Mouse (Mus musculus): ENCODE measurements around the gene Ubtd1. TPM values are rescaled to one million over a fixed set of nuclear protein-coding genes. Genes with fewer than 3 reads are reported as not detected.
A peak's percentile ranks its signal among the peaks of the same experiment; 100 is the strongest.

Gene Ubtd1
- total RNA-seq, 2 experiments from 2014 or later: 13.4 to 14.6 TPM

DNA sequence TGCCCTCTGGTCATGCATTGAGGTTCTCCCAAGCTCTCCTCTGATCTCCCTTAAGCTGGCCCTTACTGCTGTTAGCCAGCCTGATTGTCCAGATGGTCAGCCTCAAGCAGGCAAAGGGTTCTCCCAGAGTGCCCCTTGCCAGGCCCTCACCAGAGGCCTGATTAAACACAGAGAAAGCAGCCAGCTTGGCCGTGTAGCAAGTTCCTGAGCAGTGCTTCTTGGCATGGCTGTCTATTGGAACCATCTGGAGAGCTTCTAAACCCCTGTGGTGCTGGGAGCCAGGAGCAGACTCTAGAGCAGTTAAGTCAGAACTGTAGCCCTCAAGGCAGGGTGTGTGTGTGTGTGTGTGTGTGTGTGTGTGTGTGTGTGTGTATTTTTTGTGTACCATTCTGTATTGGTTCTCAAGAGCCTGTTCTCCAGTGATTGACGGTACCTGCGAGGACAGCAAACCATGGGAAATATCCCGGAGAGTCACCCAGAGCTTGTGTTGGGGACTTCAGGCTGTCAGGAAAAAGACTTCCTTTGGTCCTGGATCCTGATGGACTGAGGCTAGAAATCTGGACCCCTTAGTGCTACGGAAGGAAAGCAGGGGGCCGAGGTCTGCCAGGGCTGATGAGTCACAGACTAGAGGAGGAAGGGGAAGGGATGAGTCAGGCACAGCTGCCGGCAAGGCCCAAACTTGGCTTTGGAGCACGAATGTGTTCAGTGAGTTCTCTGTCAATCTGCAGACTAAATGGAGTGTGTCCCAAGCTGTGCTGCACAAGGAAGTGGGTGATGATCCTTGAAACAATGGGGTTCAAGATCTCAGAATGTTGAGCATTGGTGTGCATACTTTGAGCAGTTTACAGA, 36.1 kb downstream of the Ubtd1 start:
- DNase-seq (ENCODE audit: low spot score in 2 of 2): peak; percentile 50 to 76

DNA sequence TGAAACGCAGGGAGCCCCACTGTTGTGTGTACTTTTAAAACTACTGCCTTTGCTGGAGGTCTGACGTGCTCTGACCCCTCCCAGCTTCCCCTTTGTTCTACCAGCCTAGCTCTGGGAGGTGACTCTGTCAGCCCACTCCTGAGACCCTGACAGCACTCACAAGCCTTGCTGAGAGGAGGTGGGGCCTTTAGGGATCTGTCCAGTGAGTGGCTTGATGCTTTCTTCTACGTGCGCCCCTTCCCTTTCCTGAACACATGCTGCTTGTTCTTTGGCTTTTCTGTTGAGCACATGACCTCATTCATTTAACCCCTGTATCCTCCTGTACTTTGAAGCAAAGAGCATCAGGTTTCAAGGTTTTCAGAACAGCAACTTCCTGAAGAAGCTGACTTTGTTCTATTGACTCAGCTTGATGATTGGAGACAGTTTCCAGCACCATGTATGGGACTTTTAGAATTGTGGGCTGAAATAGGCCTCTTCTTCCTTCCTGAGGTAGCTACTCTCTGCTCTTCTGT, 37.5 kb downstream of the Ubtd1 start:
- no peak for DNase-seq (ENCODE audit: low spot score in 2 of 2)

DNA sequence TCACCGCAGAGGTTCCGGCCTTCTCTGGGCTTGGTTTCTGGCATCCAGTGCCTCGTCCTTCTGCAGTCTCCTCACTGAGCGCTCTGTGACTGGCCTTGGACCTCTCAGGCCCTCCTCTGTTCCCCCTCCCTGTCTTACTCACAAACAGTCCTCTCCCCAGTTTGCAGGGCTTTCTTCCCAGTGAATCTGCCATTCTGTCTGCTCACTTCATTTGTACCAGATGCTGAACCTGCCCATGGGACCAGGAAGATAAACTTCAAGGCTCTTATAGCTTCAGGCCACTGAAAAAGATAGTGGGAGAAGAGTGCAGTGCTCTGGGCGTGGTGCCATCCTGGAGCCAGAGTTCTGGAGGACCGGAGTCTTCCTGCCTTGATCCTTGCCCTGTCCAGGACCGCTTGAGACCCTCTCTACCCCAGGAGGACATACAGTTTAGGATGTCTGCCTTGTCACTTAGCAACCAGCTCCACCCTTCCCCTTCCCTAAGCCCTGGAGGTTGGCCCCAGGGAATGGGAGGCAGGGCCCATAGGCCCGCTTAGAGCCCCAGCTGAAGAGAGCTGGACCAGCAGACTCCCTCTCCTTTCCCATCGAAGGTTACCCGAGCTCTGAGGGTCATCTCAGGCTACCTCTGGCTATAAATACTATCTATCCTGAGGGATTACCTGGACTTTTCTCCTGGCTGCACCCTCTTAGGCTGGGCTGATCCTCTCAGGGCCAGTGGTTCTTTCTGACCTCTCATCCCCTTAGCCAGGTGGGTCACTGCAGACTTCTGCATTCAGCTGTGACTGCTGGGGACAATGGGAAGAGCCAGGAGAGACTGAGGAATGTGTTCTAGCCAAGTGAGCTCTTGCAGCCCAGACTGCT, 40.3 kb downstream of the Ubtd1 start:
- no peak for DNase-seq (ENCODE audit: low spot score in 2 of 2)

DNA sequence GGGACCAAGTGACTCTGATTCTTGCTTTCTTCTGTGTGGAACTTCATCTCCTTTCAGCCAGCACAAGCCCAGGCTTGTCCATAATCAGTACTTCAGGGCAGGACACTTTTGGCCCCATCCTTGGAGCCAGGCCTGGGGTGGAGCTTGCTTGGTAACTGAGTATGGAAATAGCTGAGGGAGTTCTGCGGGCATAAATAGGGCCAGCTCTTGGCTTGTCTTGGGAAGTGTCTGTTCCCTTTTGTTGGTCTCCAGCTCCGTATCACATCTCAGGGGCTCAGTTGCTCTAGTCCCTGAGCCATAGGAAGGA, 40.9 kb downstream of the Ubtd1 start:
- DNase-seq (ENCODE audit: low spot score in 2 of 2): no peak

DNA sequence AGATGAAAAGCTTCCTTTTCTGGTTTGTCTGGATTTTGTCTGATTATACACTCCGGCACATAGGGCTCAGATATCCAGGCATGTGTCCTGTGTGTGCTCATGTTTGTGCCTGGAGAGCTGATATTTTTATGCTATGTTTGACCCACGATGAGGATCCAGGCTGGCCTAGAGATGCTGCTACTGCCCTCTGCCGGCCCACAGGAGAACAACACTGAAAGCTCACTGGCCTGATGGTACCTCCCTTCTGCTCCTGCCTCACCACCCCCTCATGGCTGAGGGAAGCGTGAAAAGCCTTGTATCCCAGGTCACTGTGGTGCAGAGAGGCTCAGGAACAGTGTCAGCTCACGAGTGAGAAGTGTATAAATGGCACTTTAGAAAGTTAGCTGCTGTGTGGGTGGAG, 44.6 kb downstream of the Ubtd1 start:
- peak; percentile 65 to 94 for DNase-seq (ENCODE audit: low spot score in 2 of 2)

DNA sequence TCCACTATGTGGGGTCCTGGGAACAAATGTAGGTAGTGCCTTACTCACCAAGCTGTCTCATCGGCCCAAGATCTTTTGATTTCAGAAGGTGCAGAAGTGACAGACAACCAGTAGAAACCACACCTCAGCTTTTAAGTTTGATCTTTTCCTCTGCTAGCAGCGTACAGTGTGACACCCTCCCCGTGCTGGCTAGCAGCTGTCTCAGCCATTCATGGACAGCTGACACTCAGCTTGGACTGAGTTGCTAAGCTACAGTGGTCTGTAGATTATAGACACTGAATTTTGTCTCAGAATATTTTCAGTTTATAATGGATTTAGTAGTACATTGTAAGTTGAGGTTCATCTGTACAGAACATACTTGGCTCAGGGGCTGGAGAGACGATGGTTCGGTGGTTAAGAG, 49.5 kb downstream of the Ubtd1 start:
- no peak for DNase-seq (ENCODE audit: low spot score in 2 of 2)

DNA sequence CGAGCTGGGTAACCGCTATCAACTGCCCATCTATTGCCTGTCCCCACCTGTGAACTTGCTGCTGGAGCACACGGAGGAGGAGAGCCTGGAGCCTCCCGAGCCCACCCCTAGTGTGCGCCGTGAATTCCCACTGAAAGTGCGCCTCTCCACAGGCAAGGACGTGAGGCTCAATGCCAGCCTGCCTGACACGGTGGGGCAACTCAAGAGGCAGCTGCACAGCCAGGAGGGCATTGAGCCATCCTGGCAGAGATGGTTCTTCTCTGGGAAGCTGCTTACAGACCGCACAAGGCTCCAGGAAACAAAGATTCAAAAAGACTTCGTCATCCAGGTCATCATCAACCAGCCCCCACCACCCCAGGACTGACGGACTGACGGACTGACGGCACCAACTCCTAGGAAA, 52.0 kb downstream of the Ubtd1 start:
- no peak for DNase-seq (ENCODE audit: low spot score in 2 of 2)

DNA sequence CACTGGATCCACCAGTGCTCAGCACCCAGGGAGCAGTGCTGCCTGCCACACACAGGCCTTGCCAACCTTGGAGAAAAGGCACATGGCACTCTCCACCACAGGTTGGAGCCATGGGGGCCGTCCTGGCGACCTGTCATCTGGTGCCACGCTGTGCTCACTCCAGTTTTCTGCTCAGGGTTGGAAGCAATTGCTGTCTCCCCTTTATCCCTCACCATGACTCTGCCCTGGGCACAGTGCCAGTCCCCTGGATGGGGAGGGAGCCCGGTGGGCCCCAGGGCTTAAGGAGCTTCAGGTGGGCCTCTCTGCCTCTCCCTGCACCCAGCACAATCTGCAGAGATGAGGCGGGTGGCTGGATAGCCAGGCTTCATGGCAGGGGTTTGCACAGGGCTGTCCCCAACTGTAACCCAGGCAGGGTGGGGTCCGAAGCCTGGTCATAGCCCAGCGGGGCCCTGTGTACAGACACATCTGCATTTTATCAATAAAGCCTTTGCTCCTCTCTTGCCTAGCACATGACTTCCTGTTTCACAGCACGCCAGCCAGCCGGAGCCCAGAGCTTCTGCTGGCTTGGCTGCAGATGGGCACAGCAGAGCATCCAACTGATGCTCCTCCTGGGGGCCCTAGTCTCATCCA, 52.7 kb downstream of the Ubtd1 start:
- peak in 1 of 2 experiments; percentile 36 for DNase-seq (ENCODE audit: low spot score in 2 of 2)

DNA sequence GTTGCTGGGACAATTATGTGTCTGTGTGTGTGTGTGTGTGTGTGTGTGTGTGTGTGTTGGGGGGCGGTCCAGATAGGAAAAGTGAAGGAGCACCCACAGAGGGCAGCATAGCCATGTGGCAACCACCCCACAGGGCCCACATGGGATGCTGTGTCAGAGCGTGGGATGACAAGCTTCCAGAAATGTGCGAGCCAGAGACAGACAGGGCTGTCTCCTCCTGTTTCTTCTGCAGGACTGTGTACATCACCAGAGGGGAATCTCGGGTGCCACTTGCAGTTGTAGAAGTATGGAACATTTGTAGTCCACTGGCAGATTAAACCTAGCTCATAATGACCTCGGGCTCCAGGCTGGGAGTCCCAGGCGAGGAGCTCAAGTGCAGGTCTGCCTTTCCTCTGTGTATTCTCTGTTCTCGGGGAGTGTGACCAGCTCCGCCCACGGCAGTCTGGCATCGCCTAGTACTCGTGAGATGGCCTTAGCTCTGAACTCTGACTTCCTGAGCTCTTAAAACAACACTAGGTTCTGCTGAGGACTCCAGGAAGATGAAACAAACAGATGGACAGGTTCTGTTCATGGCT, 53.4 kb downstream of the Ubtd1 start:
- peak in 1 of 2 experiments; percentile 46 for DNase-seq (ENCODE audit: low spot score in 2 of 2)

DNA sequence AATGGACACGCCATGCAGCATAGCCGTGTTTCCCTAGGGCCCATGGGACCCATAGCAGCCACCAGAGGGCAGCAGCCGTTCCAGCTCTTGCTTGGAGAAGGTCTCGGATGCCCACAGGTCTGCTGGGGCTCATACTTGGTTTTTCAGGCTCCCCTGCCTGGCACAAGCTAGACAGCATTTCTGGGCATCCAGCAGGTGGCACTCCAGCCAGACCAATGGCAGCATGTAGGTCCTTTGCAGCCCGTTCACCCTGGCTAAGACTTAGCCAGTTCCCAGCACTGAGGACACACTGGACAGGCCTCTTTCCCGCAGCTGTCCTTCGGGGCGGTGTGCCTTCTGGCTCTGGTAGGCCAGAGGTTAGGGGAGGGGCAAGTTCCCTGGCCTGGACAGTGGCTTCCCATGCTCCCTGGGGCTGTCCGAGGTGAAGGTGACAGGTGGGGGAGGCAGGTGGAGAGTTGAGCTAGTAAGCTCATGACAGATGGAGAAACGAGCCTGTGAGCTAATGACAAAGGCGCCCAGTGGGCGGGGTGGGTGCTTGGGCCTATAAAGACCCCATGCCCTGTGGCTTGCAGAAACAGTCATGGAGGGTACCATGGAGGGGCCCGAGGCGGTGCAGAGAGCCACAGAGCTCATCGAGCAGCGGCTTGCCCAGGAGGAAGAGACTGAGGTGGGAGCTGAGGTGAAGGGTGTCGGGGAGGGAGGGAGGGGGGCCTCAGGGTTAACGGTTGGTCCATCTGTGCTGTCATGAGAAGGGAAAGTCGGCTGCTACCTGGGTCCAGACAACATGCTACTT, 54.1 kb downstream of the Ubtd1 start, which contains the start of gene Ankrd2:
Gene Ankrd2 (plus strand): TSS at position 545 of the 793 bp plus-strand sequence.
- peak; percentile 64 to 86 for DNase-seq (ENCODE audit: low spot score in 2 of 2)

DNA sequence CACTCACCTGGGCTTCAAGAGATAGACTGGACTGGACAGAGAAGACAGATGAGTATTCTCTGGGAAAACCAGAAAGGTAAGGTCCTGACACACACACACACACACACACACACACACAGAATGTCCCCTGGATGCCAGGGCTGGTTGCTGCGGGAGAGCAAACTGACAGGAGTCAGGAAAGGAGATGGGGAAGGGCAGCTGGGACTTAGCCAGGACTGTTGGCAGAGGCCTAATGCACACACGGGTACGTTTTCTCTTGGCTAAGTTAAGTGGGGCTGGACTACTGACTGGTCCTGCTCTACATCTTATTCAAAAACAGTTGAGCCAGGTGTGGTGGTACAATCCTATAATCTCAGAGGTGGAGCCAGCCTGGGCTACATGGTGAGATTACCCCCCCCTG, 54.8 kb downstream of the Ubtd1 start:
- DNase-seq (ENCODE audit: low spot score in 2 of 2): no peak

DNA sequence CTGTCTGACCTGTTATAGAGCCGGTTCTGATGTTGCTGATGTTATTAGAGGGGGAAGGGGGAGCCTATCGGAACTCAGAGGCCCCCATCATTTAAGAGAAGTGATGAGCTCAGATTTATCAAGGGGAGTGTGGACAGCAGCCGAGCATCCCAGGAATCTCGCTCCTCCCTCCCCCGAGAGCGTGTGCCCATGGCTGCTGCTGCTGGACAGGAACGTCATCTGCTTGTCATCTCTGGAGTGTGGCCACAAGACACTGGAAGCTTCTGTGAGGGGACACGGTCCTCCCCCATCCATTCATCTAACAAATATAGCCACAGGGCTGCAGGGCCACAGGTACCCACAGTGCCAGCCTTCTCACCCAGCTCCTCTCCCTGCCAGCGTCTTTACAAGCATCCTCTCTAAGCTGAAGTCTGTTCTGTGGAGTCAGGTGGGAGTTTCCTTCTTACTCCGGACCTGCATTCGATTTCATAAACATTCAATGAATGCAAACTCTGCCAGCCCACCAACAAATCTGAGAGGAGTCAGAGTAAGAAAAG, 55.7 kb downstream of the Ubtd1 start:
- DNase-seq (ENCODE audit: low spot score in 2 of 2): no peak

DNA sequence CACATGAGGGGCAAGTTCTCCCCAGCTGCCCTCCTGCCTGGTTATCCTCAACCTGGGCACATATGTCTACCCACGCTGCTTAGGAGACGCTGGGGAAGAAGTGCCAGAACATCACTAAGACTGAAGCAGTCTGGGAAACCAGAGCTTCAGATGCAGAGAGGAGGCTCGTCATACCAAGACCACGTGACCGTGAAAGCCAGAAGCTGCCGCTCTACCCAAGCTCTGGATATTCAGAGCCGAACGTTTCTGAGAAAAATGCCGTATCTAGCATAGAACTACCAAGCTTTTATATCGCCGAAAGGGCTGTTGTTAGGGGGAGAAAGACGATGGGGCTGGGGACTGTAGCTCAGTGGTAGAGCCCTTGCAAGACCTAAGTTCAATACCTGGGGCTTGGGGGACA, 56.7 kb downstream of the Ubtd1 start:
- no peak for DNase-seq (ENCODE audit: low spot score in 2 of 2)

DNA sequence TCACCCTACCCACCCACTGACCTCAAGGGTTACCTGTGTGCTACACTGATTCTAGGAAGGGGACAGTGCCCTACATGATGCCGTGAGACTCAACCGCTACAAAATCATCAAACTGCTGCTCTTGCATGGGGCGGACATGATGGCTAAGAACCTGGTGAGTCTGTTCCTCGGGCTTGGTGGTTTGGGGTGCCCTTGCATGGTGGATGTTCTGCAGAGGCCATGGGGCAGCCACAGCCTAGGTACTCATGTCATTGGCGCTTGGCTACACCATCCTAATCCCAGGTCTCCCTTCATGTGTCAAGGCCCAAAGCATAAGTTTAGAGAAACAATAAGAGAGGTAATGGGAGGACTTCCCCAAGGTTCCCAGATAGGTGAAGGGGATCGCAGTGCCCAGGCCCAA, 62.4 kb downstream of the Ubtd1 start:
- no peak for DNase-seq (ENCODE audit: low spot score in 2 of 2)

DNA sequence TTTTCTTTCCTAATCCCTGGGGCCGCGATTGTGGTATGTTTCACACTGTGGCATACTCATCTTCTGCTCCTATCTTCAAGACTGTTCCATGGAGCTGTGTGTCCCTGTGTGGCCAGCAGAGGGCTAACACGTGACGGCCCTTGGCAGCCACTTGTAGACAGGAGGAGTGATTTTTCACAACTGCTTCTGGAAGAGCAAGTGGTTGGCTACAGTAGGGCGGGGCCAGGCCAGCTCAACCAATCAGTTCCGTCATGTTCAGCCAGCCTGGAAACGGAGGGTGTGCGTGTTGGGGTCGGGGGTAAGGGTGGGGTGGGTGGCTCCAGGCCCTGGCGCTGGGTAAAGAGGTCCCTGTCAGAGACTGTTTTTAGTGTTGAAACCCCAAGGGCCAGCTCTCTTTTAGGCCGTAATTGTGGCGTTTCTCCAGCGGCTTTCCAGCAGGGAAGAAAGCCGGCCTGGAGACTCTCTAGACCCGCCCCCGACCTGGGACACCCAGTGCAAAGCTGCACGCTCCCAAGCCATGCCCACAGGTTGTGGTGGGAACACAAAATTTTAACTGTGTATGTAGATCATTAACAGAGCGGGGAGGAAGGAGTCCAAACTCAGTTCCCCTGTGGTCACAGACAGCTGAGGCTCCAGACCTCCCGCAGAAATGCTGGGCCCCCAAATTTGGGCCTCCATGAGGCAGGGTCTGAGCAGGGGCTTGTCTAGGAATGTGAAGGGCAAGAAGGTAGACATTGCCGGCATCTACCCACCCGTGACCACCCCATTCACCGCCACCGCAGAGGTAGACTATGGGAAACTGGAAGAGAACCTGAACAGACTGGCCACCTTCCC, 63.9 kb downstream of the Ubtd1 start, which contains the start of gene Hoga1:
Gene Hoga1 (plus strand): TSS at position 342 of the 834 bp plus-strand sequence.
- DNase-seq (ENCODE audit: low spot score in 2 of 2): peak; percentile 25 to 65

DNA sequence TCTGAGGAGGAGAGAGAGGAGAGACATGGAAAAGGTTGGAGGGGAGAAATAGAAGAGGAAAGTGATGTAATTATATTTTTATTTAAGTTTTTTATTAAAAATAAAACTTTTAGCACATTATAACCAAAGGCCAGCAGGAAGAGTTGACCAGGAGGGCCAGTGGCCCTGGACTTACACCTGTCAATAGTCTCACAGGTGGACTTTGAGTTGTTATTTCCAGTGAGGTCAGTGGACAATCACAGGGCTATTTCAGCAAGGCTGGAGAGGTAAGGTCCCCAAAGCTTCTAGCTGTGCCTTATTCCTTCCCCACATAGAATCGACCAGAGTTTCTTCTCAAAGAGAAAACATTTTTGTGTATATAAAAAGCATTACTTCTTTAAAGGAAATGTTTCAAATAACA, 68.7 kb downstream of the Ubtd1 start:
- DNase-seq (ENCODE audit: low spot score in 2 of 2): no peak

DNA sequence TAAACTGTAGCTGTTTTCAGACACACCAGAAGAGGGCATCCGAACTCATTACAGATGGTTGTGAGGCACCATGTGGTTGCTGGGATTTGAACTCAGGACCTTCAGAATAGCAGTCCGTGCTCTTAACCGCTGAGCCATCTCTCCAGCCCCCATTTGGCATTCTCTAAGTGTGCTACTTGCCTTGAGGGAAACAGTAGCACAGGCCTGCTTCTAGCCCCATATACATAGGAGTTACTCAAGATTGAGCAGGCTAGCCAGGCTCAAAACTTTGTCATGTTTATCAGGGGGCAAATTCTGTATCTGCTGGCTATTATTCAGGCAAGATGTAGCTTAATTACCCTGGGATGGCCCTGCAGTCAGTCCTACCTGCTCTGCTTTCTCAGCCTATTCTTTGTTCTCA, 69.8 kb downstream of the Ubtd1 start:
- no peak for DNase-seq (ENCODE audit: low spot score in 2 of 2)

DNA sequence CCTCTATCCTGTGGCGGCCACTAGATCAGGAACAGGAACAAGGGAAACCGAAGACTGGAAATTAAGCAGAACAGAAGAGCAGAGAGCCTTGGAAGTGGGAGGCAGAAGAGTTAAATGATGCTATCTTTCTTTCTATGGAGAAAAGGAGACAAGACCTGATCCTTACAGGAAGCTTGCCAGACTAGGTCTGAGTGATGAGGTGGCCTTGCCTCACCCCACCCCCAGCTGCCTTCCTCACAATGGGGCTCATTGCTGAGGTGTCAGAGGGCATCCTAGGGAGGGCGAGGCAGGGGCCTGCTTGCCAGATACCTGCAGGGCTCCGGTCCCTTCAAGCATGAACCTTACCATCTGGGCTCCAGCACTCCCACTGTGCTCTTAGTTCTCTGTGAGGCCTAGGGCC, 70.4 kb downstream of the Ubtd1 start, which contains the start of gene 4933411K16Rik:
Gene 4933411K16Rik (plus strand): TSS at position 301 of the 400 bp plus-strand sequence.
- DNase-seq (ENCODE audit: low spot score in 2 of 2): no peak

DNA sequence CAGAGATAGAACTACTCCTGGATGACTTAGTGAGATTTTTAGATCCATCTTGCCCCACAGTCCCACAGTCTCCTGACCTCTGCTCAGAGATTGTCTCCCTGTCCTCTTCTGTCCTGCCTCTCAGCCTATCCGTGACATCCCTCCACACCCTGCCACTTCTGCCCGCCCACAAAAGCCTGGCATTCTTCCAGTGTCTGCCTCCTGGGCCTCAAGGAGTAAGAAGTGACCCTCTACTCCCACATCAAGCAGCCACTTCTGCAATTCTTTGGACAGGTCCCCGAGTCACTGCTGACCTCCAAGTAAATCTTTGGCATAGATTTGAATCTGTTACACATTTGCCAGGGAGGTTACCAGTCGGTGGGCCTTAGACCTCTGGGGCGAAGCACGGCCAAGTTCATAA, 72.7 kb downstream of the Ubtd1 start:
- DNase-seq (ENCODE audit: low spot score in 2 of 2): no peak

Measured in layer of hippocampus, adult 18-20 months (tissue).